In the genomic region with DNA sequence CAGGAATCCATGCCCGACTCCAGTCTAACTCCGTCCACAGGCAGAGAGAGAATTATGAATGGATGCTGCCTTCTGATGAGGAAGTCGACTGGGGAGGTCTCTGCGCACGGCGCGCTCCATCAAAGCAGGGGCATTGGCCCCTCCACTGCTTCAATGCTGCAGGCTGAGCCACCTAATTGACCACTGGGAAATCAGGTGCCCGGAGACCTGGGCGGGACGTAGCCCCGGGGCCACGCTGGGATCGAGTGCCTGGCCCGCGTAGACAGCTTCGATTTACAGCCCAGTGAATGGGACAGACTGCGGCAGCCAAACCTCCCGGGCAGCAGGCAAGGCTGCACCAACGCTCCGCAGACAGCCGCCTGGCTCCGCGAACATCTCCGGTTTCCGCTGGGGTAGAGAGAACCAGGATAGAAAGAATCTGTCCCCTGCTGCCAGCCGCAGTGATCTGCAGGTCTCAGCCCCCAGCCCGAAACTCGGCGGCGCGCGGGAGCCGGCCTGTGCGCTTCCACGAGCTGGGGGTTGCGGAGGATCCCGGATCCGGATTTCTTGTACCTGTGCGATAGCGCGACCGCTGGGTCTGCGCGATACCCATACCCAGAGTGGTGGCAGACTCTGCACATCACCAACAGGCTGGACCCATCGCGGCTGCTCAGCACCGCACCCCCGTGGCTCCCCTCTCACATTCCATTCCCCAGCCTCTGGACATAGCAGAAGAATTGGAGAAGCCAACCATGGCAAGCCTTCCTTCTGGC, we compare ENCODE assay signal across 9 mouse cellular contexts.
DNase-seq lines count a peak whose midpoint lies in the region; ATAC-seq and TF ChIP-seq lines count a peak whose summit lies in the region.
"Had no signal": no experiment of that assay in that cellular context is flagged by ENCODE, and none has a peak within 500 bp of the region (broad histone marks: within the 10 kb centered on the region; RNA-seq: fewer than 3 reads in every experiment).

No protein-coding gene starts in this region.

- H3K4me2 ChIP-seq in forebrain, embryonic 13.5 days: peak overlapping the region; percentile 82
- H3K4me2 ChIP-seq in intestine, embryonic 16.5 days (ENCODE audit: low read depth, low read length): peak overlapping the region; percentile 65
- H3K4me2 ChIP-seq in stomach, embryonic 16.5 days (ENCODE audit: low read depth, low read length): peak overlapping the region; percentile 60

- intact Hi-C loops in gastrocnemius, adult 2 months (cut with DNase I): no loop called here

- WGBS in forebrain, embryonic 13.5 days: 14% methylated on average over 48 of the region's 48 CpGs
- 21% methylated on average over 48 of the region's 48 CpGs for WGBS in intestine, embryonic 16.5 days
- WGBS in stomach, embryonic 16.5 days: 18% methylated on average over 48 of the region's 48 CpGs

- H3K27me3 ChIP-seq in forebrain, embryonic 13.5 days: peaks cover 45% of the 10 kb centered on the region
- peaks cover 34% of the 10 kb centered on the region for H3K27me3 ChIP-seq in intestine, embryonic 16.5 days (replicated peaks; ENCODE audit: control insufficient read depth, insufficient read depth, low read length)
- peaks cover 21% of the 10 kb centered on the region; the same call in 1 of the 2 replicates for H3K27me3 ChIP-seq in stomach, embryonic 16.5 days (ENCODE audit: control insufficient read depth, insufficient read depth, low read length)

- no peaks in the 10 kb centered on the region for H3K36me3 ChIP-seq in forebrain, embryonic 13.5 days (ENCODE audit: poor library complexity, severe bottlenecking)
- H3K36me3 ChIP-seq in intestine, embryonic 16.5 days (ENCODE audit: control insufficient read depth, insufficient read depth, low read length): no peaks in the 10 kb centered on the region
- no peaks in the 10 kb centered on the region for H3K36me3 ChIP-seq in stomach, embryonic 16.5 days (ENCODE audit: control insufficient read depth, insufficient read depth, low read length)

- ATAC-seq in forebrain, embryonic 13.5 days: peak; percentile 77
- peak; percentile 36; the same call in 1 of the 2 replicates for ATAC-seq in intestine, embryonic 16.5 days
- ATAC-seq in stomach, embryonic 16.5 days (ENCODE audit: insufficient read depth, low FRiP score): no peak

- DNase-seq in gastrocnemius, adult 2 months: peak; percentile 54
- DNase-seq in gastrocnemius, adult 8-10 months (ENCODE audit: low spot score in 2 of 2): no peak
- peak; percentile 53 for DNase-seq in Muller cell, postnatal 12 days (ENCODE audit: inconsistent ontology term)
- DNase-seq in mesoderm, embryonic 11.5 days (ENCODE audit: low read depth, low spot score): peak; percentile 30
- DNase-seq in urinary bladder, postnatal 25 days (ENCODE audit: low spot score): no peak

- no peaks in the 10 kb centered on the region for H3K4me1 ChIP-seq in forebrain, embryonic 13.5 days
- no peaks in the 10 kb centered on the region for H3K4me1 ChIP-seq in intestine, embryonic 16.5 days (ENCODE audit: control insufficient read depth, insufficient read depth, low read length)
- H3K4me1 ChIP-seq in stomach, embryonic 16.5 days (ENCODE audit: control insufficient read depth, insufficient read depth, low read length): no peaks in the 10 kb centered on the region

- H3K27ac ChIP-seq in gastrocnemius, adult 2 months: no peak overlapping the region
- H3K27ac ChIP-seq in forebrain, embryonic 13.5 days: 0 out of 2 replicates have a peak overlapping the region, but pooled peaks have one; percentile 25
- no peak overlapping the region for H3K27ac ChIP-seq in intestine, embryonic 16.5 days (ENCODE audit: low read length)
- H3K27ac ChIP-seq in stomach, embryonic 16.5 days (ENCODE audit: low read length): no peak overlapping the region

- TF ChIP-seq CTCF in gastrocnemius, adult 2 months (IDR thresholded peaks at IDR 0.05): no peak

- H3K9me3 ChIP-seq in forebrain, embryonic 13.5 days (replicated peaks): no peaks in the 10 kb centered on the region
- no peaks in the 10 kb centered on the region for H3K9me3 ChIP-seq in intestine, embryonic 16.5 days (ENCODE audit: control insufficient read depth, low read length)
- no peaks in the 10 kb centered on the region for H3K9me3 ChIP-seq in stomach, embryonic 16.5 days (replicated peaks; ENCODE audit: control insufficient read depth, low read length)

- H3K9ac ChIP-seq in forebrain, embryonic 13.5 days: peak overlapping the region; percentile 48
- peak overlapping the region; percentile 49; the same call in 1 of the 2 replicates for H3K9ac ChIP-seq in intestine, embryonic 16.5 days (ENCODE audit: low read depth, low read length)
- H3K9ac ChIP-seq in stomach, embryonic 16.5 days (ENCODE audit: low read length): peak overlapping the region; percentile 50

- H3K4me3 ChIP-seq in gastrocnemius, adult 2 months: peak overlapping the region; percentile 66
- H3K4me3 ChIP-seq in forebrain, embryonic 13.5 days: peak overlapping the region; percentile 46
- peak overlapping the region; percentile 50 for H3K4me3 ChIP-seq in intestine, embryonic 16.5 days (ENCODE audit: low read length)
- H3K4me3 ChIP-seq in stomach, embryonic 16.5 days (replicated peaks; ENCODE audit: low read length): peak overlapping the region; percentile 53
- H3K4me3 ChIP-seq: myocyte had no signal

Comparison
In these comparisons a context has a peak if more than half of its experiments do, and no peak if none do; other contexts are left out.
1. DNase-seq: peak in gastrocnemius, adult 2 months (single experiment), Muller cell, postnatal 12 days (single experiment) and mesoderm, embryonic 11.5 days (single experiment); none in gastrocnemius, adult 8-10 months (0 of 2) and urinary bladder, postnatal 25 days (single experiment).
2. Peak in every context shown above with its lines, with median percentiles within 50 percentile points of each other: H3K4me3 ChIP-seq, H3K4me2 ChIP-seq and H3K9ac ChIP-seq.